Mouse (Mus musculus): ENCODE results near the gene Hes2. TPM values are rescaled to one million over a fixed set of nuclear protein-coding genes. Genes with fewer than 3 reads are reported as not detected.
A peak's percentile ranks its signal among the peaks of the same experiment; 100 is the strongest.

The Hes2 gene
- polyA plus RNA-seq (2014; fragmentation: Nextera tagmentation; extraction: Ambion mirVana): 0.22 and 0.24 TPM in 2 replicates

DNA sequence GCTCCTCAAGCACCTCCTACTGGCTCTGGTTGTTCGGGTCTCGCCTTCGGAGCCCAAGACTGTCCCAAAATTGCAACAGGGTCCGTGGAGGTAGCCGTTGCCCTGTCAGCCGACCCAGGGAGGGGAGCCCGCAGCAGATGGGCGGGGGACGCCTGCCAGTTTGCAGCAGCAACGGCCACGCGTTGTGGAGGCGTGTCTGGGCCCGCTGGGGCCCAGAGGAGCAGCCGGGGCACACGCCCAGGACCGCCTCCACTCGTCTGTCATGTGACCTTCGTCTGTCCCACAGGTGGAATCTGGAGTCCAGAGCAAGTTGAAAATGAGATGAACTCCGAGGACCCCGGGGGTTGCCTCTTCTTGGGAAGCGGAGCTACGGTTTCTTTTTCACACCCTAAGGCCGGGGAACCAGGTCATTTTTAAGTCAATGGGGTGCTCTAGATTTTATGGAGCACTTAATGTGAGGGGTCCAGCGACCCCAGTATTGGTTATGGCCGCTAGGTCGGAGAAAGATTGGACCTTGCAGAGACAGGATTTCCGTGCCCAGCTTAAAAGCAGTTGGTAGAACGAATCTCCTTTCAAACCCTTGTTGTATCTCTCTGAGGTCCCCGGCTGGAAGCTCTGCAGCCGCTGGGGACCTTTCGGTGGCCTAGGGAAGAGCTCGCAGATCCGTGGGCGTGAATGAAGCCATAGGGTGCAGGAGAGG is at the start of gene Hes2:
Gene Hes2 (plus strand): TSS at position 283 of the 700 bp plus-strand sequence.
- Histone ChIP-seq H3K9me3 (replicated peaks; ENCODE audit: control insufficient read depth, low read length) (no peaks in the 10 kb centered on the region), H3K9ac (replicated peaks; ENCODE audit: low read length) (no peak within 1 kb of the TSS), H3K27ac (replicated peaks; ENCODE audit: low read depth, low read length) (no peak within 1 kb of the TSS), H3K4me3 (ENCODE audit: low read depth, low read length) (no peak within 1 kb of the TSS; the same call in 1 of the 2 replicates), H3K4me2 (ENCODE audit: low read depth, low read length) (no peak within 1 kb of the TSS; the same call in 1 of the 2 replicates), H3K36me3 (replicated peaks; ENCODE audit: control insufficient read depth, insufficient read depth, low read depth, low read length) (no peaks in the 10 kb centered on the region), H3K4me1 (ENCODE audit: control insufficient read depth, insufficient read depth, low read length) (no peaks in the 10 kb centered on the region; the same call in 1 of the 2 replicates), H3K27me3 (ENCODE audit: control insufficient read depth, insufficient read depth, low read length) (peaks cover 50% of the 10 kb centered on the region)
- 3% methylated on average over 35 of the region's 35 CpGs for WGBS
- ATAC-seq (replicated peaks; ENCODE audit: insufficient number of reproducible peaks, low FRiP score, low TSS enrichment, low read depth) (no peak), DNase-seq (ENCODE audit: low spot score) (no peak)

DNA sequence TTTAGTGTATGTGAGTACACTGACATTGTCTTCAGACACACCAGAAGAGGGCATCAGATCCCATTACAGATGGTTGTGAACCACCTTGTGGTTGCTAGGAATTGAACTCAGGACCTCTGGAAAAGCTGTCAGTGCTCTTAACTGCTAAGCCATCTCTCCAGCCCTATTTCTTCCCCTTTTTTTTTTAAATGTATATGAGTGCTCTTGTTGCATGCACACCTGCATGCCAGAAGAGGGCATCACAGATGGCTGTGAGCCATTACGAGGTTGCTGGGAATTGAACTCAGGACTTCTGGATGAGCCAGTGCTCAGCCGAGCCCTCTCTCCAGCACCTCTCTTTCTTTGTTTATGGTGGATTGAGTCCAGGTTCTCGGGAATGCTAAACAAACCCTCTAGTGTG is 49.2 kb upstream of the Hes2 start:
- ATAC-seq (replicated peaks; ENCODE audit: insufficient number of reproducible peaks, low FRiP score, low TSS enrichment, low read depth): no peak
- WGBS: 85% methylated on average over 3 of the region's 3 CpGs

DNA sequence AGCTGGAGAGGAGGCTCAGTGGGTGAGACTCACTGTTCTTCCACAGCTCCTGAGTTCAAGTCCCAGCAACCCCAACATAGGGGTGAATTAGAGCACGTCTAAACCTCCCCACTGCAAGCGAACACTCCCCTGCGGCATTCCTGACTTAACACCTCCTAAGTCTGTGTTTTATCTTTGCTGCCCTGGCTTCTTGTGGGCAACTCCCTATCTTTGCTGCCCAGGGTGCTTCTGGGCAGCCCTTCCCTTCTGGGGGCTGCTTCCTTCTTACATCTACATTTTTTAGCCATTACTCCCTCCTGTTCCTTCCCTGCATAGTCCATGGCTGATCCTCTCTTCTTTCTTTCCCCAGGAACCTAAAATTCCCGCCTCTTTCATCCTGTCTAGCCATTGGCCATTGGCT is 48.0 kb upstream of the Hes2 start:
- no peak overlapping the region for H3K4me2 ChIP-seq (ENCODE audit: low read depth, low read length)
- no peak for ATAC-seq (replicated peaks; ENCODE audit: insufficient number of reproducible peaks, low FRiP score, low TSS enrichment, low read depth)
- no peak overlapping the region for H3K4me3 ChIP-seq (ENCODE audit: low read depth, low read length)
- no peak overlapping the region for H3K9ac ChIP-seq (replicated peaks; ENCODE audit: low read length)
- H3K36me3 ChIP-seq (replicated peaks; ENCODE audit: control insufficient read depth, insufficient read depth, low read depth, low read length): 0 out of 2 replicates have a peak, but pooled peaks cover 3% of the 10 kb centered on the region
- WGBS: 88% methylated on average over 4 of the region's 4 CpGs
- no peak overlapping the region for H3K27ac ChIP-seq (replicated peaks; ENCODE audit: low read depth, low read length)
- H3K27me3 ChIP-seq (ENCODE audit: control insufficient read depth, insufficient read depth, low read length): peaks cover 4% of the 10 kb centered on the region
- H3K4me1 ChIP-seq (ENCODE audit: control insufficient read depth, insufficient read depth, low read length): peaks cover 8% of the 10 kb centered on the region
- H3K9me3 ChIP-seq (replicated peaks; ENCODE audit: control insufficient read depth, low read length): no peaks in the 10 kb centered on the region
- no peak for DNase-seq (ENCODE audit: low spot score)

More for the DNA sequence above, 49.2 kb upstream of the Hes2 start:
- H3K27me3 ChIP-seq (ENCODE audit: control insufficient read depth, insufficient read depth, low read length): no peaks in the 10 kb centered on the region
- DNase-seq (ENCODE audit: low spot score): no peak
- 0 out of 2 replicates have a peak, but pooled peaks cover 3% of the 10 kb centered on the region for H3K36me3 ChIP-seq (replicated peaks; ENCODE audit: control insufficient read depth, insufficient read depth, low read depth, low read length)
- H3K4me1 ChIP-seq (ENCODE audit: control insufficient read depth, insufficient read depth, low read length): peaks cover 8% of the 10 kb centered on the region
- no peak overlapping the region for H3K27ac ChIP-seq (replicated peaks; ENCODE audit: low read depth, low read length)
- no peak overlapping the region for H3K4me3 ChIP-seq (ENCODE audit: low read depth, low read length)
- H3K9me3 ChIP-seq (replicated peaks; ENCODE audit: control insufficient read depth, low read length): no peaks in the 10 kb centered on the region
- no peak overlapping the region for H3K9ac ChIP-seq (replicated peaks; ENCODE audit: low read length)
- H3K4me2 ChIP-seq (ENCODE audit: low read depth, low read length): no peak overlapping the region

DNA sequence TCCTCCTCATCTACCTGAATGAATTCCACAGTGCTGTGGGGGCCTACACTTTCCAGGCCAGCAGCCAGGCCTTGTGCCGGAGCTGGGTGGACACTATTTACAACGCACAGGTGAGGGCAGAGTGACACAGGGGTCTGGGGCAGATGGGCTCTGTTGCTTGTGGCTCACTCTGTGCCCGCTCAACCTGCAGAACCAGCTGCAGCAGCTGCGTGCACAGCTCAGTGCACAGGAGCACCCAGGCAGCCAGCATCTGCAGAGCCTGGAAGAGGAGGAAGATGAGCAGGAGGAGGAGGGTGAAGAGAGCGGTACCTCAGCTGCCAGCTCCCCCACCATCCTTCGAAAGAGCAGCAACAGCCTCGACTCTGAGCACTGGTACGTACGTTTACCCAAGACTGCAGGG is 46.3 kb upstream of the Hes2 start:
- Histone ChIP-seq H3K27me3 (ENCODE audit: control insufficient read depth, insufficient read depth, low read length) (peaks cover 18% of the 10 kb centered on the region), H3K4me1 (ENCODE audit: control insufficient read depth, insufficient read depth, low read length) (peaks cover 9% of the 10 kb centered on the region), H3K36me3 (replicated peaks; ENCODE audit: control insufficient read depth, insufficient read depth, low read depth, low read length) (0 out of 2 replicates have a peak, but pooled peaks cover 3% of the 10 kb centered on the region), H3K9me3 (replicated peaks; ENCODE audit: control insufficient read depth, low read length) (no peaks in the 10 kb centered on the region), H3K27ac (replicated peaks; ENCODE audit: low read depth, low read length) (no peak overlapping the region), H3K9ac (replicated peaks; ENCODE audit: low read length) (no peak overlapping the region), H3K4me3 (ENCODE audit: low read depth, low read length) (no peak overlapping the region), H3K4me2 (ENCODE audit: low read depth, low read length) (no peak overlapping the region)
- DNase-seq (ENCODE audit: low spot score) (no peak), ATAC-seq (replicated peaks; ENCODE audit: insufficient number of reproducible peaks, low FRiP score, low TSS enrichment, low read depth) (no peak)
- WGBS: 81% methylated on average over 9 of the region's 9 CpGs

DNA sequence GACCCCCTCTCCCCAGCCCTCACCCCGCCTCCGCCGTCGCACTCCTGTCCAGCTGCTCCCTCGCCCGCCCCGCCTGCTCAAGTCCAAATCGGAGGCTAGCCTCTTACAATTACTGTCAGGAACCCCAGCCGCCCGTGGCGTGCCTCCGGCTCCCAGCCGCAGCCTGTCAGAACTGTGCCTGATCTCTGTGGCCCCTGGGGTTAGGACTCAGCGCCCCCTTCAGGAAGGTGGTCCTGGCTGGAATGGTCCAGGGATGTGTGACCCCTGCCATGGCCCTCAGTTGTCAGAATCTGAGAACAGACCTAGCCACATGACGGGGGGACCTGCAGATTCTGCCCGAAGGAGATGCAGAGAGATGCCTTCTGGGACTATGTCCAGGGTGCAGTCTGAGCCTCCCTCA is 44.6 kb upstream of the Hes2 start:
- DNase-seq (ENCODE audit: low spot score) (no peak), ATAC-seq (replicated peaks; ENCODE audit: insufficient number of reproducible peaks, low FRiP score, low TSS enrichment, low read depth) (no peak)
- Histone ChIP-seq H3K4me2 (ENCODE audit: low read depth, low read length) (no peak overlapping the region), H3K9ac (replicated peaks; ENCODE audit: low read length) (no peak overlapping the region), H3K36me3 (replicated peaks; ENCODE audit: control insufficient read depth, insufficient read depth, low read depth, low read length) (0 out of 2 replicates have a peak, but pooled peaks cover 3% of the 10 kb centered on the region), H3K27me3 (ENCODE audit: control insufficient read depth, insufficient read depth, low read length) (peaks cover 35% of the 10 kb centered on the region), H3K4me1 (ENCODE audit: control insufficient read depth, insufficient read depth, low read length) (peaks cover 3% of the 10 kb centered on the region), H3K9me3 (replicated peaks; ENCODE audit: control insufficient read depth, low read length) (no peaks in the 10 kb centered on the region), H3K4me3 (ENCODE audit: low read depth, low read length) (no peak overlapping the region), H3K27ac (replicated peaks; ENCODE audit: low read depth, low read length) (no peak overlapping the region)
- 54% methylated on average over 16 of the region's 16 CpGs for WGBS

DNA sequence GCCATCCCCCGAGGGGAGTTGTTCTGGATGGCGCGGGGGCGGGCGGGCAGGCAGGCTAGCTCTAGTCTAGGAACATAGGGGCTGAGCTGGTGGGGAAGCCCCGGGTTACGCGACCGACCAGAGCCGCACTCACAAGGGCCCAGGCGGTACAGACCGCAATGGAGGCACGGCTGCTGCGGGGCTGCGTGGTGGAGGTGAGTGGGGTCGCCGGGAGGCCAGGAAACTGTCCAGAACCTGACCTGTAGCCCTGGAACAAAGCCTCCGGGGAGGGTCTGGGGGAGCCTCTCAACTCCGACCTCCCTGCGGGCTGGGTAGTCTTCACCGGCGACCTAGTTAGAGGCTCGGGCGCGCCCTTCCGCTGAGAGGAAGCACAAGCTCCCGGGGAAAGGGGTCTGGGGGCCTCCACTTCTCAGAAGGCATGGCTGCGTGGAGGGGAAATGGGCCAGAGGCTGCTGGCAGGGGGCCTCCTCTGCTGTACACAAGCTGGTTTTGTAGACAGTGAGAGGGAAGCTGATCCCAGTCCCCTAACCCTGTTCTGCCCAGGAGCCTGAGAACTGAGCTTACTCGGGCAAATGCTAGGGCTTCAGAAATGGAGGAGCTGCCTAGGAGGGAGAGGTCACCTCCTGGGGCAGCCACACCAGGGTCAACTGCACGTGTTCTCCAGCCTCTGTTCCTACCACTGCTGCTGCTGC is 42.6 kb upstream of the Hes2 start, which contains the start of gene Tnfrsf25:
Gene Tnfrsf25 (plus strand): TSS at position 14 of the 692 bp plus-strand sequence.
- Histone ChIP-seq H3K27ac (replicated peaks; ENCODE audit: low read depth, low read length) (no peak within 1 kb of the TSS), H3K4me1 (ENCODE audit: control insufficient read depth, insufficient read depth, low read length) (peaks cover 12% of the 10 kb centered on the region), H3K9me3 (replicated peaks; ENCODE audit: control insufficient read depth, low read length) (no peaks in the 10 kb centered on the region), H3K4me2 (ENCODE audit: low read depth, low read length) (peak within 1 kb of the TSS; percentile 36), H3K27me3 (ENCODE audit: control insufficient read depth, insufficient read depth, low read length) (peaks cover 54% of the 10 kb centered on the region), H3K4me3 (ENCODE audit: low read depth, low read length) (peak within 1 kb of the TSS; percentile 10; the same call in 1 of the 2 replicates), H3K36me3 (replicated peaks; ENCODE audit: control insufficient read depth, insufficient read depth, low read depth, low read length) (0 out of 2 replicates have a peak, but pooled peaks cover 3% of the 10 kb centered on the region), H3K9ac (replicated peaks; ENCODE audit: low read length) (peak within 1 kb of the TSS; percentile 44)
- ATAC-seq (replicated peaks; ENCODE audit: insufficient number of reproducible peaks, low FRiP score, low TSS enrichment, low read depth) (no peak), DNase-seq (ENCODE audit: low spot score) (no peak)
- WGBS: 2% methylated on average over 30 of the region's 30 CpGs

DNA sequence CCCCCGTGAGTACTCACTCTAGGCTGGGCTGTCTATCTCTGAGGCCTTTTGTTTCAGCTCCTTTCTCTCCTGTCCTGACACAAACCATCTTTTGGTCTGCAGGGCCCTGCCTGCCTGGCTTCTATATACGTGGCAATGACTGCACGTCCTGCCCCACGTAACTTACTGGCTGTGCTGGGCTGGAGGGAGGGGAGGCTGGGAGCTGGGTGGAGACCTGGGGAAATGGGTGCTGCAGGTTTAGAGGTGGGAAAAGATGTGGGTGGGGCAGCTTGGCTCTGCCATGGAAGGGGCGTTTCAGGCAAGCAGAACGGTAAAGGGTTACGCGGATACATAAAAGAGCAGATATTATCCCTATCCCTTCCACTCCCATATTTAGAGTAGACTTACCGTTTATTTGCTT is 41.1 kb upstream of the Hes2 start:
- H3K27ac ChIP-seq (replicated peaks; ENCODE audit: low read depth, low read length): no peak overlapping the region
- peaks cover 69% of the 10 kb centered on the region for H3K27me3 ChIP-seq (ENCODE audit: control insufficient read depth, insufficient read depth, low read length)
- no peak overlapping the region for H3K4me3 ChIP-seq (ENCODE audit: low read depth, low read length)
- no peak overlapping the region for H3K9ac ChIP-seq (replicated peaks; ENCODE audit: low read length)
- no peak for DNase-seq (ENCODE audit: low spot score)
- no peak overlapping the region for H3K4me2 ChIP-seq (ENCODE audit: low read depth, low read length)
- whole genome bisulfite sequencing: 67% methylated on average over 9 of the region's 9 CpGs
- no peak for ATAC-seq (replicated peaks; ENCODE audit: insufficient number of reproducible peaks, low FRiP score, low TSS enrichment, low read depth)
- H3K9me3 ChIP-seq (replicated peaks; ENCODE audit: control insufficient read depth, low read length): no peaks in the 10 kb centered on the region
- 0 out of 2 replicates have a peak, but pooled peaks cover 3% of the 10 kb centered on the region for H3K36me3 ChIP-seq (replicated peaks; ENCODE audit: control insufficient read depth, insufficient read depth, low read depth, low read length)
- H3K4me1 ChIP-seq (ENCODE audit: control insufficient read depth, insufficient read depth, low read length): peaks cover 12% of the 10 kb centered on the region
